Mouse (Mus musculus): ENCODE results near the gene Sesn3.

The Sesn3 gene

GRCm38 (mm10) chr9:14354852-14355251 lies 80.0 kb downstream of the Sesn3 start:
- no peak for DNase-seq (ENCODE audit: low spot score in 2 of 2)

GRCm38 (mm10) chr9:14357033-14357432 lies 82.2 kb downstream of the Sesn3 start:
- DNase-seq (ENCODE audit: low spot score in 2 of 2) = no peak

- no peak for DNase-seq (ENCODE audit: low spot score in 2 of 2)
Measured at GRCm38 (mm10) chr9:14362068-14362768, 87.4 kb downstream of the Sesn3 start.

- DNase-seq (ENCODE audit: low spot score in 2 of 2) = no peak
Measured at GRCm38 (mm10) chr9:14363540-14363939, 88.7 kb downstream of the Sesn3 start.

GRCm38 (mm10) chr9:14364719-14365118 lies 89.9 kb downstream of the Sesn3 start:
- no peak for DNase-seq (ENCODE audit: low spot score in 2 of 2)

GRCm38 (mm10) chr9:14365481-14366125 lies 90.7 kb downstream of the Sesn3 start:
- no peak for DNase-seq (ENCODE audit: low spot score in 2 of 2)

GRCm38 (mm10) chr9:14367850-14368249 lies 93.0 kb downstream of the Sesn3 start:
- no peak for DNase-seq (ENCODE audit: low spot score in 2 of 2)

- DNase-seq (ENCODE audit: low spot score in 2 of 2) = no peak
Measured at GRCm38 (mm10) chr9:14369271-14369670, 94.4 kb downstream of the Sesn3 start.

GRCm38 (mm10) chr9:14372440-14372839 lies 97.6 kb downstream of the Sesn3 start:
- no peak for DNase-seq (ENCODE audit: low spot score in 2 of 2)

GRCm38 (mm10) chr9:14376149-14376548 lies 101.3 kb downstream of the Sesn3 start:
- no peak for DNase-seq (ENCODE audit: low spot score in 2 of 2)

GRCm38 (mm10) chr9:14378151-14378550 lies 103.3 kb downstream of the Sesn3 start:
- no peak for DNase-seq (ENCODE audit: low spot score in 2 of 2)

GRCm38 (mm10) chr9:14379769-14380385 lies 105.0 kb downstream of the Sesn3 start:
- peak in 1 of 2 experiments; percentile 14 for DNase-seq (ENCODE audit: low spot score in 2 of 2)

GRCm38 (mm10) chr9:14380386-14381285 lies 105.8 kb downstream of the Sesn3 start:
- DNase-seq (ENCODE audit: low spot score in 2 of 2) = peak; percentile 79 to 83

GRCm38 (mm10) chr9:14381353-14382055 lies 106.6 kb downstream of the Sesn3 start, which contains the start of gene Endod1:
Endod1 (minus strand) TSS chr9:14381507.
- DNase-seq (ENCODE audit: low spot score in 2 of 2) = peak in 1 of 2 experiments; percentile 5

GRCm38 (mm10) chr9:14382256-14382791 lies 107.5 kb downstream of the Sesn3 start:
- DNase-seq (ENCODE audit: low spot score in 2 of 2) = no peak

Measured in urinary bladder, adult 18-20 months (tissue).